Mouse (Mus musculus): ENCODE measurements around the gene Sh2d3c. TPM values are rescaled to one million over a fixed set of nuclear protein-coding genes. Genes with fewer than 3 reads are reported as not detected.

Sh2d3c gene
- polyA plus RNA-seq, 1 experiment from 2014 or later: 37.6 TPM

DNA sequence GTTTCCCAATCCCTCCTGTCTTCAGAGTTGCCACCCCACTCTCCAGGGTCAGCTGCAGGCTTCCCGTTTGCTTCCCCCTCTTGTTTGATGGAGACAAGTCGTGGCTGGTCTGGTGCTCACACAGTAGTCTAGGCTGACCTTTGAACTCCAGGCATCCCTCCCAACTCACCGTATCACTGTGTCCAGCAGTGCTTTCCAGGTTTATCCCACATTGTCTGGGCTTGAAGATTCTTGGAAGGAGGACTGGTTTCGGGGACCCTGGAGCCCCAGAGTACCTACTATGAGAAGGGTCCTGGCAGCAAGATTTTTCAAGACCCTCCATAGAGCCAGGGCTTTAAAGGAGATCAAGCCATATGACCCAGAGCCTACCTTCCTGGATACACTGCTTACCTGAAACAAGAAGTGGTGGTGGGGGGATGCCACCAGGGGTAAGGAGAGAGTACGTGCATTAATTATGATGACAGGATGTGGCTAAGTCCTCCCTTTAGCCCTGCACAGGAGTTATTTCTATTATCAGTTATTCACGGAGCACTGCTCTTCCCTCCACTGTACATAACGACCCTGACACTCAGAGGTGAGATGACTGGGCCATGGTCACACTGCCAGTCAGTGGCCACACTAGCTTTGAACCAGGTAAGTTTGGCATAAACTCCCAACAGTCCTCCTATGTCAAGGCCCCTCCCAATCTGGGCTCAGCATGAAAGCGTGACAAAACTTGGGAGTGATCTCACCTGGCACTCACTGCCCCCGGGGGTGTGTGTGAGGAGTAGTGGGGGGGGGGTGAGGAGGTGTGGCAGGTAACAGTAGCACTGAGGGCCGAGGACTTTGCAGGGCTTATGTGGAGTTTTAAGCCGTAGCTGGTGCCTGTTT, 6.5 kb upstream of the Sh2d3c start:
- peak overlapping the region; percentile 74; the same call in 1 of the 2 replicates for H3K9ac ChIP-seq

DNA sequence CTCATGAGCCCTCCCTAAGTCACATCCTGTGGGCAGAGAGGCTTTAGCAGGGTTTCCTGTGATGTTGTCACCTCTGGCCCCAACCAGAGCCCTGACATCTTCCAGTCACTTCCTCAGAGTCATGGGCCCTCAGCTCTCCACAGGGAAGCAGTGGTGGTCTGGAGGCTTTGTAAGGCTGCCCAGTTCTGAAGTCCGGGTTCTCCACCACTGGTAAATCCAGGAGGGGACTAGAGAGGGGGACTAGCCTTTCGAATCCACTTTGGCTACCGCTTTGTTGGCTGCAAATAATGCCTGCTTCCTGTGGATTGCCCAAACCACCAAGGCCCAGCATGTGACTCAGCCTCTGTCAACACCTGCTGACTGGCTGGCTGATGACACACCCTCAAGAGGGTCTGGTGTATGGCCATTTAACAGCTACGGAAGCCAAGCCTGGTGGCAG, 5.8 kb upstream of the Sh2d3c start:
- H3K27me3 ChIP-seq (ENCODE audit: insufficient read depth, low read length): no peaks in the 10 kb centered on the region
- peak overlapping the region; percentile 23 for H3K9ac ChIP-seq
- H3K4me2 ChIP-seq: no peak overlapping the region
- 50% methylated on average over 4 of the region's 4 CpGs for WGBS
- DNase-seq (peak; percentile 40), ATAC-seq (ENCODE audit: insufficient read depth) (no peak)
- H3K4me1 ChIP-seq (ENCODE audit: insufficient read depth): 0 out of 2 replicates have a peak, but pooled peaks cover 6% of the 10 kb centered on the region
- H3K9me3 ChIP-seq (ENCODE audit: low read depth, low read length): no peaks in the 10 kb centered on the region
- peak overlapping the region; percentile 63 for H3K27ac ChIP-seq (ENCODE audit: low read depth)
- H3K4me3 ChIP-seq (ENCODE audit: low read depth, low read length): no peak overlapping the region
- peaks cover 15% of the 10 kb centered on the region for H3K36me3 ChIP-seq (ENCODE audit: insufficient read depth)
- TF ChIP-seq CTCF (IDR thresholded peaks at IDR 0.05; ENCODE audit: low read depth): no peak

More for the DNA sequence above, 6.5 kb upstream of the Sh2d3c start:
- Histone ChIP-seq H3K27me3 (ENCODE audit: insufficient read depth, low read length) (no peaks in the 10 kb centered on the region), H3K36me3 (ENCODE audit: insufficient read depth) (peaks cover 22% of the 10 kb centered on the region), H3K9me3 (ENCODE audit: low read depth, low read length) (no peaks in the 10 kb centered on the region), H3K4me1 (ENCODE audit: insufficient read depth) (0 out of 2 replicates have a peak, but pooled peaks cover 6% of the 10 kb centered on the region), H3K4me3 (ENCODE audit: low read depth, low read length) (no peak overlapping the region), H3K4me2 (peak overlapping the region; percentile 89; the same call in 1 of the 2 replicates), H3K27ac (ENCODE audit: low read depth) (peak overlapping the region; percentile 96; the same call in 1 of the 2 replicates)
- no peak for TF ChIP-seq CTCF (IDR thresholded peaks at IDR 0.05; ENCODE audit: low read depth)
- DNase-seq (no peak), ATAC-seq (ENCODE audit: insufficient read depth) (no peak)
- 44% methylated on average over 11 of the region's 11 CpGs for WGBS

DNA sequence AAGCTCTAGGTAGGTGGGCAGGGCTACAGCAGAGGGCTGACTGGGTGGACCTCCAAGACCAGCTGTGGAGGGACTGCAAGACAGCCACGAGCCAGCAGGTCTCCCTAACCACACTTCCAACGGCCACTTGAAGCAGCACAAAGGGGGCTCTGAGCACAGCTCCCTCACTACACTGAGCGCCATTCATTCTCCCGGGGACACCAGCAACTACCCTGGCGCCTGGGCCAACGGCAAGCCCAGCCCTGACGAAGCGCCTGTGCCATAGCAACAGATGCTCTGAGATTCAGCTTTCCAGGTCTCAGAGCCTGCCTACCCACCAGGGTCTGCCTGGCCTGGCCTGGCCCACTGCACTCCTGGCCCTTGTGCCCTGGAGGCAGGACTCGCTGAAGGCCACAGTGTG, 2.1 kb upstream of the Sh2d3c start:
- H3K27me3 ChIP-seq (ENCODE audit: insufficient read depth, low read length): no peaks in the 10 kb centered on the region
- TF ChIP-seq CTCF (IDR thresholded peaks at IDR 0.05; ENCODE audit: low read depth): no peak
- H3K9ac ChIP-seq: no peak overlapping the region
- no peak for DNase-seq
- H3K9me3 ChIP-seq (ENCODE audit: low read depth, low read length): no peaks in the 10 kb centered on the region
- H3K4me3 ChIP-seq (ENCODE audit: low read depth, low read length): no peak overlapping the region
- no peak for ATAC-seq (ENCODE audit: insufficient read depth)
- no peaks in the 10 kb centered on the region for H3K36me3 ChIP-seq (ENCODE audit: insufficient read depth)
- no peak overlapping the region for H3K4me2 ChIP-seq
- 47% methylated on average over 9 of the region's 9 CpGs for WGBS
- H3K27ac ChIP-seq (ENCODE audit: low read depth): no peak overlapping the region; the same call in 1 of the 2 replicates
- peaks cover 8% of the 10 kb centered on the region for H3K4me1 ChIP-seq (ENCODE audit: insufficient read depth)

DNA sequence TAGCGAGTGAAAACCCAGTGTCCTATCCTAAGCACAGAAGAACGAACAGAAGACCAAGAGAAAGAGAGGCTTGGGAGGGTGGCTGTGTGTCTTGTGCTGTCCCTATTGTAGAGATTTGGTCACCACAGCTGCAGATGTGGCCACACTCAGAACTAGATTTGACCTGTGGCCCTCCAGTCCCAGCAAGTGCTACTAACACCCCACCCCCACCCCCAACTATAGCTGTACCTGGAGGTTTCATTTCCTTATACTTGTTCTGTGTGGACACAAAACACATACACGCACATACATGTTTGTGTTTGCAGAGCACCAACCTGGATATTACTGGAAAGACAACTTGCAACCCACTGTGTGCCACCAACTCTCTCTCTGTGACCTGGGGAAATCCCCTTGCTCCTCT, 802 bp upstream of the Sh2d3c start:
- H3K4me3 ChIP-seq (ENCODE audit: low read depth, low read length): no peak overlapping the region
- H3K36me3 ChIP-seq (ENCODE audit: insufficient read depth): peaks cover under 1% of the 10 kb centered on the region; the same call in 1 of the 2 replicates
- no peak overlapping the region for H3K9ac ChIP-seq
- H3K27ac ChIP-seq (ENCODE audit: low read depth): no peak overlapping the region
- H3K4me1 ChIP-seq (ENCODE audit: insufficient read depth): peaks cover 8% of the 10 kb centered on the region
- no peak overlapping the region for H3K4me2 ChIP-seq
- 83% methylated on average over 3 of the region's 3 CpGs for WGBS
- H3K9me3 ChIP-seq (ENCODE audit: low read depth, low read length): no peaks in the 10 kb centered on the region
- ATAC-seq (ENCODE audit: insufficient read depth): no peak
- no peak for DNase-seq
- no peaks in the 10 kb centered on the region for H3K27me3 ChIP-seq (ENCODE audit: insufficient read depth, low read length)
- no peak for TF ChIP-seq CTCF (IDR thresholded peaks at IDR 0.05; ENCODE audit: low read depth)

DNA sequence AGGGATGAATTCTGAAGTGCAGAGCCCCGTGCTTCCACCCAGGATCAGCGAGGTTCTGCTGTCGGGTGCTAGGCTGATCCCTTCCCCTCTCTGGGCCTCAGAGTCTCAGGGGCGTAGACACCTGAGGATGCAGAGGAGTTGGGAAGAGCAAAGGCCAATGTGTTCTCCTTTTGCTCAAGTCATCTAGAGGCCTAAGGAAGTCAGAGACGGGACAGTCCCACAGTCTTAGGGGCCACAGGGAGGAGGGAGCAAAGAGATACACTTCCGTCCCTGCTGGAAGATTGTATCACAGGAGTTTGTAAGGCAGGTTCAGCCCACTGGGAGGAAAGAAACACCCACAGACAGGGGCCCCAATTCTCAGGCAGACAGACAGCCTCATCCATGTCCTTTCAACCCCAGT, 1.2 kb downstream of the Sh2d3c start:
- no peak for ATAC-seq (ENCODE audit: insufficient read depth)
- WGBS: 47% methylated on average over 6 of the region's 6 CpGs
- no peak for TF ChIP-seq CTCF (IDR thresholded peaks at IDR 0.05; ENCODE audit: low read depth)

DNA sequence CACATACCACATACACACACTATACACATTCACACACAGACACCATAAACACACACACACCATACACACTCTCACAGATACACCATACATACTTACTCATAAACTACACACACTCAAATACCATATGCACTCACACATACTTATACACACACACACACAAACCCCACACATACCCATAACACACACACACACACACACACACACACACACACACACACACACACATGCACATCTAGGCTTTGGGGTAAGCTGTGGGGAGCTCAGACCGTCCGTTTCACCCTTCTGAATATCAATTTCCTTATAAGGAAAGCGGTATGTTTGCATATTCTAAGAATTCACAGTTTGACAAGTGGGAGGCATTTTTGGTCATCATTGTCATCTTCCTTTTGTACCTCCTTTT, 1.7 kb downstream of the Sh2d3c start:
- TF ChIP-seq CTCF (IDR thresholded peaks at IDR 0.05; ENCODE audit: low read depth): no peak
- Histone ChIP-seq H3K4me3 (ENCODE audit: low read depth, low read length) (no peak overlapping the region), H3K36me3 (ENCODE audit: insufficient read depth) (peaks cover 4% of the 10 kb centered on the region; the same call in 1 of the 2 replicates), H3K4me2 (peak overlapping the region; percentile 54), H3K27me3 (ENCODE audit: insufficient read depth, low read length) (no peaks in the 10 kb centered on the region), H3K27ac (ENCODE audit: low read depth) (no peak overlapping the region), H3K9ac (no peak overlapping the region), H3K4me1 (ENCODE audit: insufficient read depth) (peaks cover 8% of the 10 kb centered on the region), H3K9me3 (ENCODE audit: low read depth, low read length) (no peaks in the 10 kb centered on the region)
- WGBS: 41% methylated on average over 3 of the region's 3 CpGs
- ATAC-seq (ENCODE audit: insufficient read depth) (no peak), DNase-seq (no peak)

More for the DNA sequence above, 1.2 kb downstream of the Sh2d3c start:
- Histone ChIP-seq H3K4me1 (ENCODE audit: insufficient read depth) (peaks cover 8% of the 10 kb centered on the region), H3K27ac (ENCODE audit: low read depth) (no peak overlapping the region), H3K9ac (peak overlapping the region; percentile 39; the same call in 1 of the 2 replicates), H3K4me3 (ENCODE audit: low read depth, low read length) (peak overlapping the region; percentile 30), H3K9me3 (ENCODE audit: low read depth, low read length) (no peaks in the 10 kb centered on the region), H3K36me3 (ENCODE audit: insufficient read depth) (peaks cover 4% of the 10 kb centered on the region; the same call in 1 of the 2 replicates), H3K27me3 (ENCODE audit: insufficient read depth, low read length) (no peaks in the 10 kb centered on the region), H3K4me2 (peak overlapping the region; percentile 54)
- no peak for DNase-seq

DNA sequence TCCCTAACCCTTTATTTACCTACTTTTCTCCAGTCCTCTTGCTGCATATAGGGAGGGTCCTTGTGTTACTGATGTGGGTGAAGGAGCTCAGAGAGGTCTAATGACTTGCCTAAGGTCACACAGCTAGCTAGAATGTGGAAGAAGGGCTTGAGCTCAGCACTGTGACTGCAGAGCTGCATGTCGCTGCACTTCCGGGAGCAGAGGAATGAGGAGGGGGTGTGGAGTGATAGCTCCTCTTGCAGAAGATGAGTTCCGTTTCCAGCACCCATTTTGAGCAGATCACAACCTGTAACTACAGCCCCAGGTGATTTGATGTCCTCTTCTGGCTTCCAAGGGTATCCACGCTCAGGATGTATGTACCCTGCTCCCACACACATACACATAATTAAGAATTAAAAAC, 3.3 kb downstream of the Sh2d3c start:
- Histone ChIP-seq H3K27me3 (ENCODE audit: insufficient read depth, low read length) (no peaks in the 10 kb centered on the region), H3K4me3 (ENCODE audit: low read depth, low read length) (no peak overlapping the region), H3K27ac (ENCODE audit: low read depth) (no peak overlapping the region), H3K9ac (no peak overlapping the region), H3K4me2 (no peak overlapping the region), H3K4me1 (ENCODE audit: insufficient read depth) (peaks cover 8% of the 10 kb centered on the region), H3K36me3 (ENCODE audit: insufficient read depth) (peaks cover 4% of the 10 kb centered on the region; the same call in 1 of the 2 replicates), H3K9me3 (ENCODE audit: low read depth, low read length) (no peaks in the 10 kb centered on the region)
- WGBS: 70% methylated on average over 4 of the region's 4 CpGs
- TF ChIP-seq CTCF (IDR thresholded peaks at IDR 0.05; ENCODE audit: low read depth): no peak
- ATAC-seq (ENCODE audit: insufficient read depth): no peak
- no peak for DNase-seq
